Mouse (Mus musculus): ENCODE measurements around the gene Elobl. TPM values are rescaled to one million over a fixed set of nuclear protein-coding genes. Genes with fewer than 3 reads are reported as not detected.

Gene Elobl
- total and polyA plus RNA-seq, 3 experiments = not detected

GRCm38 (mm10) chr11:88952117-88952516 lies 14.6 kb downstream of the Elobl start (continued):
- peak; percentile 96 for TF ChIP-seq BHLHE40 (IDR thresholded peaks at IDR 0.05; ENCODE audit: low read depth, low read length)
- no peak for TF ChIP-seq TBP (conservative IDR thresholded peaks at IDR 0.05; ENCODE audit: low read depth, low read length)
- TF ChIP-seq CHD1 (IDR thresholded peaks at IDR 0.05; ENCODE audit: low read depth, low read length) = no peak
- no peak for TF ChIP-seq SMC3 (IDR thresholded peaks at IDR 0.05; ENCODE audit: low read depth, low read length)
- peak; percentile 99 for TF ChIP-seq IRF4 (IDR thresholded peaks at IDR 0.05; ENCODE audit: low read depth, low read length)
- TF ChIP-seq POLR2A (IDR thresholded peaks at IDR 0.05; ENCODE audit: low read depth, low read length) = no peak
- no peak for TF ChIP-seq E2F4 (IDR thresholded peaks at IDR 0.05; ENCODE audit: insufficient replicate concordance, low read depth, low read length)
- peak; percentile 87 for TF ChIP-seq MYC (IDR thresholded peaks at IDR 0.05; ENCODE audit: low read depth, low read length)
- TF ChIP-seq MXI1 (IDR thresholded peaks at IDR 0.05; ENCODE audit: low read depth, low read length) = peak; percentile 87; the same call in 1 of the 2 replicates
- TF ChIP-seq MAX (IDR thresholded peaks at IDR 0.05; ENCODE audit: low read length) = peak; percentile 90
- TF ChIP-seq MEF2A (IDR thresholded peaks at IDR 0.05; ENCODE audit: borderline replicate concordance, low read depth, low read length) = peak; percentile 90
- peak; percentile 69; the same call in 1 of the 2 replicates for TF ChIP-seq MAFK (IDR thresholded peaks at IDR 0.05; ENCODE audit: insufficient replicate concordance, low read length)
- TF ChIP-seq SIN3A (IDR thresholded peaks at IDR 0.05; ENCODE audit: low read length) = peak; percentile 87

GRCm38 (mm10) chr11:88951576-88951975 lies 15.2 kb downstream of the Elobl start:
- in situ Hi-C loops (cut with MboI; ENCODE audit: low pct_ligation_motif_present, low pct_unique_long_range_greater_than_20kb, low sequenced_read_pairs) (loop anchor here (5.0 kb wide), 2 partner anchors 44 to 99 kb away; no protein-coding TSS in a partner anchor), dilution Hi-C loops (cut with MboI; ENCODE audit: extremely low pct_ligation_motif_present, extremely low pct_unique_long_range_greater_than_20kb, low sequenced_read_pairs) (no loop called here)
- Histone ChIP-seq H3K4me3 (replicated peaks in 1 of 3; ENCODE audit: low read depth in 2 of 3, low read length in 2 of 3, poor library complexity in 1 of 3) (no peak overlapping the region), H3K79me2 (replicated peaks; ENCODE audit: control insufficient read depth, extremely low read depth, insufficient read depth, poor library complexity, severe bottlenecking) (peaks cover 39% of the 10 kb centered on the region), H3K27me3 (replicated peaks) (no peaks in the 10 kb centered on the region), H3K4me2 (ENCODE audit: insufficient read depth, low read depth, poor library complexity, severe bottlenecking) (0 out of 2 replicates have a peak overlapping the region, but pooled peaks have one; percentile 0), H3K4me1 (ENCODE audit: control insufficient read depth in 1 of 2, insufficient read depth in 2 of 2) (peaks cover 23 to 71% of the 10 kb centered on the region in 2 experiments), H3K27ac (ENCODE audit: insufficient read depth, low read depth) (peak overlapping the region; percentile 62), H3K9ac (ENCODE audit: insufficient read depth, low read depth) (no peak overlapping the region), H3K36me3 (replicated peaks in 1 of 2; ENCODE audit: control insufficient read depth in 1 of 2, insufficient read depth in 1 of 2, low read length in 1 of 2) (peaks cover 20 to 50% of the 10 kb centered on the region in 2 experiments), H3K9me3 (replicated peaks; ENCODE audit: low read length) (no peaks in the 10 kb centered on the region)
- TF ChIP-seq RCOR1 (conservative IDR thresholded peaks at IDR 0.05; ENCODE audit: low read depth, low read length) = 0 out of 2 replicates have a peak, but pooled peaks have one; percentile 14
- 0 out of 2 replicates have a peak, but pooled peaks have one; percentile 15 for TF ChIP-seq NRF1 (IDR thresholded peaks at IDR 0.05; ENCODE audit: low read depth, low read length)
- no peak for TF ChIP-seq MAX (IDR thresholded peaks at IDR 0.05; ENCODE audit: low read length)
- TF ChIP-seq SIN3A (IDR thresholded peaks at IDR 0.05; ENCODE audit: low read length) = 0 out of 2 replicates have a peak, but pooled peaks have one; percentile 19
- TF ChIP-seq MAZ (IDR thresholded peaks at IDR 0.05; ENCODE audit: low read depth, low read length) = 0 out of 2 replicates have a peak, but pooled peaks have one; percentile 12
- no peak for DNase-seq (ENCODE audit: extremely low read depth)

DNA sequence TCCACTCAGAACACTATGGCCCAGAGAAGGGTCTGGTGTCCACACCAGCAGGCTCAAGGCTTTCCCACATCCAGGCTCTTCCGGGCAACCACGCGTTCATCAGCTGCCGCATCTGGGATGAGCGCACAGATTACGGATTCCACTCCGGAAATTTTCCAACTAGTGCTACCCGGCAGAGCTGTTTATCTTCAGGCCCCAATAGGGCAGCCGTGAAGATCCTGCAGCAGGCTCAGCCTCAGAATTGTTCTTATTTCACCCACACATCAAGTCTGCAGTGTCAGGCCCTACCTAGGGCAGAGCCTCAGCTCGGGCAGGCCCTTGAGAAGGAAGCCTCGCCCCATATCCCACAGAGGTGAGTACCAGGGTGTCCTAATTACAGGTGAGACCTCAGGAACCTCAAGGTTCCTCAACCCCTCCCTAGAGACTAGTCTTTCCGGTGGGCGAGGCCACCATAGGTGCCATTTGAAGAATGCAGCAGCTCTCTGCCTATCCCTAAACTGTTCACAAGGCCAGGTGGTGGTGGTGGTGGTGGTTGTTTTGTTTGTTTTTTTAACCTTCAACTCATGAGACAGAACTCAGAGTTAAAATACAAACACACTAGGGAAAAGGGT lies 16.0 kb downstream of the Elobl start:
- peak overlapping the region; percentile 57 for H3K4me2 ChIP-seq (ENCODE audit: insufficient read depth, low read depth, poor library complexity, severe bottlenecking)
- H3K27ac ChIP-seq (ENCODE audit: insufficient read depth, low read depth) = peak overlapping the region; percentile 78
- H3K9me3 ChIP-seq (replicated peaks; ENCODE audit: low read length) = no peaks in the 10 kb centered on the region
- H3K79me2 ChIP-seq (replicated peaks; ENCODE audit: control insufficient read depth, extremely low read depth, insufficient read depth, poor library complexity, severe bottlenecking) = peaks cover 39% of the 10 kb centered on the region
- peaks cover 23 to 77% of the 10 kb centered on the region in 2 experiments for H3K4me1 ChIP-seq (ENCODE audit: control insufficient read depth in 1 of 2, insufficient read depth in 2 of 2)
- in situ Hi-C loops (cut with MboI; ENCODE audit: low pct_ligation_motif_present, low pct_unique_long_range_greater_than_20kb, low sequenced_read_pairs) (loop anchor here (5.0 kb wide), 2 partner anchors 43 to 98 kb away; no protein-coding TSS in a partner anchor), dilution Hi-C loops (cut with MboI; ENCODE audit: extremely low pct_ligation_motif_present, extremely low pct_unique_long_range_greater_than_20kb, low sequenced_read_pairs) (no loop called here)
- peak overlapping the region; percentile 53 for H3K9ac ChIP-seq (ENCODE audit: insufficient read depth, low read depth)
- no peak for DNase-seq (ENCODE audit: extremely low read depth)
- H3K4me3 ChIP-seq (replicated peaks in 1 of 3; ENCODE audit: low read depth in 2 of 3, low read length in 2 of 3, poor library complexity in 1 of 3) = peak overlapping the region; percentile 7 to 47 (median 34)
- TF ChIP-seq EP300 (IDR thresholded peaks at IDR 0.05; ENCODE audit: low read length) (no peak), UBTF (IDR thresholded peaks at IDR 0.05; ENCODE audit: low read depth, low read length) (0 out of 2 replicates have a peak, but pooled peaks have one; percentile 49), POLR2A (IDR thresholded peaks at IDR 0.05; ENCODE audit: low read depth, low read length) (peak; percentile 4), ZNF384 (IDR thresholded peaks at IDR 0.05; ENCODE audit: low read depth, low read length) (peak; percentile 28; the same call in 1 of the 2 replicates), CHD1 (IDR thresholded peaks at IDR 0.05; ENCODE audit: low read depth, low read length) (no peak), MAZ (IDR thresholded peaks at IDR 0.05; ENCODE audit: low read depth, low read length) (no peak), BHLHE40 (IDR thresholded peaks at IDR 0.05; ENCODE audit: low read depth, low read length) (no peak), GABPA (IDR thresholded peaks at IDR 0.05; ENCODE audit: insufficient replicate concordance, low read depth, low read length) (no peak)
- H3K27me3 ChIP-seq (replicated peaks) = no peaks in the 10 kb centered on the region
- H3K36me3 ChIP-seq (replicated peaks in 1 of 2; ENCODE audit: control insufficient read depth in 1 of 2, insufficient read depth in 1 of 2, low read length in 1 of 2) = peaks cover 27 to 57% of the 10 kb centered on the region in 2 experiments

All from CH12.LX (cell line).